Mouse (Mus musculus): Measurements from ENCODE around the gene Snu13. TPM values are rescaled to one million over a fixed set of nuclear protein-coding genes. Genes with fewer than 3 reads are reported as not detected.

Gene Snu13
- total and polyA plus RNA-seq, 3 experiments: 49.5 to 52.7 (median 49.5) TPM

DNA sequence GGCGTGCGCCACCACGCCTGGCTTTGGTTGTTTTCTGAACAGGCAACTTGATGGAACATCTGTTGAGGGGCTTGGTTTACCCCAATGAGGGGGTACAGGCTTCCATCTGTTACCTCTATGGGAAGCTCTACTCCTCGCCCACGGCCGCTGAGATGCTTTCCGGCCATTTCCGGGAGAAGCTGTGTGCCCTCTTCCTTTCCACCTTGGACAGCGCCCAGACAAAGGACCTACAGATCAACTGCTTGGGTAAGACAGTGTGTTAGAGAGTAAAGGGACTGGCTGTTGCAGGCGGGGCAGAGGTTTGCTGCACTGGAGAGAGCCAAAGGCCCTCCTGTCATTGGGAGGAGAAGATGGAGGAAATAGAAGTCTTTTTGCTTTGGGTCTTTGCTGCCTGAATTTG lies 32.5 kb upstream of the Snu13 start:
- no peaks in the 10 kb centered on the region for H3K79me2 ChIP-seq (replicated peaks; ENCODE audit: control insufficient read depth, insufficient read depth, low read length)
- no peak for TF ChIP-seq POLR2A (IDR thresholded peaks at IDR 0.05; ENCODE audit: insufficient read depth, low read depth, low read length)
- no peak for TF ChIP-seq EP300 (IDR thresholded peaks at IDR 0.05; ENCODE audit: insufficient read depth, low read depth, low read length)
- no peak for TF ChIP-seq CTCF (IDR thresholded peaks at IDR 0.05)
- H3K27me3 ChIP-seq (ENCODE audit: control insufficient read depth, insufficient read depth, low read length): no peaks in the 10 kb centered on the region
- no peak overlapping the region for H3K9ac ChIP-seq (ENCODE audit: low read depth, low read length)
- 44% methylated on average over 10 of the region's 10 CpGs for WGBS
- no peaks in the 10 kb centered on the region for H3K4me1 ChIP-seq (ENCODE audit: control insufficient read depth, insufficient read depth, low read length)
- H3K4me3 ChIP-seq: no peak overlapping the region
- no peak for DNase-seq
- H3K36me3 ChIP-seq (ENCODE audit: control insufficient read depth, insufficient read depth, low read length): no peaks in the 10 kb centered on the region
- intact Hi-C loops (cut with DNase I): no loop called here
- no peak overlapping the region for H3K27ac ChIP-seq

GRCm38 (mm10) chr15:82073490-82073889 lies 26.1 kb upstream of the Snu13 start:
- Histone ChIP-seq H3K27me3 (ENCODE audit: control insufficient read depth, insufficient read depth, low read length) (peaks cover 6% of the 10 kb centered on the region), H3K79me2 (replicated peaks; ENCODE audit: control insufficient read depth, insufficient read depth, low read length) (no peaks in the 10 kb centered on the region), H3K36me3 (ENCODE audit: control insufficient read depth, insufficient read depth, low read length) (no peaks in the 10 kb centered on the region), H3K9ac (ENCODE audit: low read depth, low read length) (no peak overlapping the region), H3K4me1 (ENCODE audit: control insufficient read depth, insufficient read depth, low read length) (no peaks in the 10 kb centered on the region), H3K27ac (no peak overlapping the region), H3K4me3 (no peak overlapping the region)
- intact Hi-C loops (cut with DNase I): no loop called here
- no peak for DNase-seq
- WGBS: 59% methylated on average over 7 of the region's 7 CpGs
- TF ChIP-seq CTCF (IDR thresholded peaks at IDR 0.05) (no peak), EP300 (IDR thresholded peaks at IDR 0.05; ENCODE audit: insufficient read depth, low read depth, low read length) (no peak), POLR2A (IDR thresholded peaks at IDR 0.05; ENCODE audit: insufficient read depth, low read depth, low read length) (no peak)

DNA sequence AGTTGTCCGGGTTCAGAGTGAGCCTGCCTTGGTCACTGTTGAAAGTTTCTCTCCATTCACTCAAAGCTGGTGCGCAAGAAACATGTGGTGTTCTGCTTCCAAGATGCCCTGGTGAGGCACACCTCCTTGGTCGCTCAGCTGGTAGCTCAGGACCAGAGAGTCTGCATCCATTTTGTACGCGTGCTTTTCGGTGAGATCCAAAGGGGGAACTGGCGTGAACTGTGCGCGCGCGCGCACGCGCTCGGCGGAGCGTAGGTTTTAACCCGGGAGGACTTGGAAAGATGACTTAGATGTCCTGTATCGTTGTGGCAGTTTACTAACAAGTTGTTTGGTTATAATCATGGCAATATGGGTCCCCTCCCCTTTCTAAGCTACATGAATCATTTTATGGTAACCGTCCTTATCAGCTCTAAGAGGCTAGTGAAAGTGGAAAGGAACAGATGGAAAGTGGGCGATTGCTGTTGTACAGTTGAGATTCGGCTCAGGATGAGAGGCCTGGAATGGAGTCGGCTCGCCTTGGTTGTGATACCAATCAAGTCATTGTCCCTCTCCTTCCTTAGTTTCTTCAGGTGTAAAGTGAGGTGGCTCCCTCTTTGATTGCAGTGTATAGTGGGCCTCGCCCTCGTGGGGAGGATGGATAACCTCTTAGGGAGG lies 24.5 kb upstream of the Snu13 start:
- peaks cover 6% of the 10 kb centered on the region for H3K27me3 ChIP-seq (ENCODE audit: control insufficient read depth, insufficient read depth, low read length)
- no peak overlapping the region for H3K27ac ChIP-seq
- H3K9ac ChIP-seq (ENCODE audit: low read depth, low read length): no peak overlapping the region
- intact Hi-C loops (cut with DNase I): no loop called here
- no peaks in the 10 kb centered on the region for H3K4me1 ChIP-seq (ENCODE audit: control insufficient read depth, insufficient read depth, low read length)
- no peaks in the 10 kb centered on the region for H3K36me3 ChIP-seq (ENCODE audit: control insufficient read depth, insufficient read depth, low read length)
- TF ChIP-seq EP300 (IDR thresholded peaks at IDR 0.05; ENCODE audit: insufficient read depth, low read depth, low read length) (no peak), CTCF (IDR thresholded peaks at IDR 0.05) (no peak), POLR2A (IDR thresholded peaks at IDR 0.05; ENCODE audit: insufficient read depth, low read depth, low read length) (no peak)
- WGBS: 85% methylated on average over 26 of the region's 26 CpGs
- no peak for DNase-seq
- H3K4me3 ChIP-seq: no peak overlapping the region
- H3K79me2 ChIP-seq (replicated peaks; ENCODE audit: control insufficient read depth, insufficient read depth, low read length): no peaks in the 10 kb centered on the region

DNA sequence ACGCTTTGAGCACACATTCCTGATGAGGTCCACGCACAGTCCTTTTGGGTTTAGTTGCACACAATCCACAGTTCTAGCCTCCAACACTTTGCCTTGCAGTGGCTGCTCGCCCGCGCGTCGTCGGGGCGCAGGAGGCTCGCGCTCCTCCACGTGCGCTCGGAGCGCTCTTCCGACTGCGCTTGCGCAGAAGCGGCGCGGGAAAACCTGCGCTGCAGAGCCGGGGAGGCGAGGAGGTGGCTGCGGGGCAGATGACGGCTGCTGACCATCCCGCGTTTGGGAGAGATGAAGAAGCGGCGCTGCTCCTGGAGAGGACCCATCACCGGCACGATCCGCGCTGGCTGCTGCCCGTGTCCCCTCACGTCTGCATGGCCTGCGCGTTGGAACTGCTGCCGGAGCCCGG lies 22.5 kb upstream of the Snu13 start, which contains the start of gene Mei1:
TSS of gene Mei1 (plus strand) at position 99 of the 400 bp plus-strand sequence.
- intact Hi-C loops (cut with DNase I): no loop called here
- H3K79me2 ChIP-seq (replicated peaks; ENCODE audit: control insufficient read depth, insufficient read depth, low read length): no peaks in the 10 kb centered on the region
- TF ChIP-seq EP300 (IDR thresholded peaks at IDR 0.05; ENCODE audit: insufficient read depth, low read depth, low read length) (no peak), POLR2A (IDR thresholded peaks at IDR 0.05; ENCODE audit: insufficient read depth, low read depth, low read length) (no peak), CTCF (IDR thresholded peaks at IDR 0.05) (no peak)
- H3K9ac ChIP-seq (ENCODE audit: low read depth, low read length): no peak within 1 kb of the TSS
- H3K27me3 ChIP-seq (ENCODE audit: control insufficient read depth, insufficient read depth, low read length): peaks cover 6% of the 10 kb centered on the region
- 22% methylated on average over 40 of the region's 40 CpGs for WGBS
- H3K4me1 ChIP-seq (ENCODE audit: control insufficient read depth, insufficient read depth, low read length): no peaks in the 10 kb centered on the region
- no peak within 1 kb of the TSS for H3K27ac ChIP-seq
- DNase-seq: no peak
- no peak within 1 kb of the TSS for H3K4me3 ChIP-seq
- H3K36me3 ChIP-seq (ENCODE audit: control insufficient read depth, insufficient read depth, low read length): no peaks in the 10 kb centered on the region

GRCm38 (mm10) chr15:82065511-82065910 lies 18.1 kb upstream of the Snu13 start:
- no peak overlapping the region for H3K4me3 ChIP-seq
- TF ChIP-seq EP300 (IDR thresholded peaks at IDR 0.05; ENCODE audit: insufficient read depth, low read depth, low read length) (no peak), CTCF (IDR thresholded peaks at IDR 0.05) (peak; percentile 92)
- WGBS: 14% methylated on average over 7 of the region's 7 CpGs
- no peaks in the 10 kb centered on the region for H3K4me1 ChIP-seq (ENCODE audit: control insufficient read depth, insufficient read depth, low read length)
- no peak overlapping the region for H3K27ac ChIP-seq
- H3K27me3 ChIP-seq (ENCODE audit: control insufficient read depth, insufficient read depth, low read length): peaks cover 6% of the 10 kb centered on the region
- no peaks in the 10 kb centered on the region for H3K36me3 ChIP-seq (ENCODE audit: control insufficient read depth, insufficient read depth, low read length)
- H3K9ac ChIP-seq (ENCODE audit: low read depth, low read length): no peak overlapping the region
- H3K79me2 ChIP-seq (replicated peaks; ENCODE audit: control insufficient read depth, insufficient read depth, low read length): no peaks in the 10 kb centered on the region
- peak; percentile 45 to 54 for DNase-seq
- intact Hi-C loops (cut with DNase I): loop anchor here (1.0 to 2.0 kb wide), 2 partner anchors 99 to 171 kb away; no protein-coding TSS in a partner anchor

GRCm38 (mm10) chr15:82063909-82064308 lies 16.5 kb upstream of the Snu13 start:
- Histone ChIP-seq H3K27me3 (ENCODE audit: control insufficient read depth, insufficient read depth, low read length) (no peaks in the 10 kb centered on the region), H3K79me2 (replicated peaks; ENCODE audit: control insufficient read depth, insufficient read depth, low read length) (no peaks in the 10 kb centered on the region), H3K27ac (no peak overlapping the region), H3K9ac (ENCODE audit: low read depth, low read length) (no peak overlapping the region), H3K4me3 (no peak overlapping the region), H3K36me3 (ENCODE audit: control insufficient read depth, insufficient read depth, low read length) (no peaks in the 10 kb centered on the region), H3K4me1 (ENCODE audit: control insufficient read depth, insufficient read depth, low read length) (no peaks in the 10 kb centered on the region)
- WGBS: 64% methylated on average over 14 of the region's 14 CpGs
- no peak for DNase-seq
- intact Hi-C loops (cut with DNase I): loop anchor here (2.0 to 5.0 kb wide), 2 partner anchors 43 to 101 kb away; no protein-coding TSS in a partner anchor
- TF ChIP-seq POLR2A (IDR thresholded peaks at IDR 0.05; ENCODE audit: insufficient read depth, low read depth, low read length): no peak
- no peak for TF ChIP-seq CTCF (IDR thresholded peaks at IDR 0.05)
- no peak for TF ChIP-seq EP300 (IDR thresholded peaks at IDR 0.05; ENCODE audit: insufficient read depth, low read depth, low read length)

Data from heart, adult 2 months (tissue).